Mouse (Mus musculus) limb, embryonic 15.5 days (tissue): ENCODE measurements around the gene Fam71e2. TPM values are rescaled to one million over a fixed set of nuclear protein-coding genes. Genes with fewer than 3 reads are reported as not detected.

ENCODE experiments used
- ATAC-seq: fragments of 200-750 bp; cut with Nextera tagmentation; 2 replicates; pipeline ENCODE4 v1.8.0; 2017; ENCODE audit warnings: low read depth, moderate TSS enrichment; ENCODE audit not compliant: insufficient number of reproducible peaks, low FRiP score, low TSS enrichment
- H3K27ac ChIP-seq: fragments of 300-500 bp; sonication (generic); 2 replicates; pipeline ENCODE4 v1.5.1; 2015; ENCODE audit warnings: moderate library complexity, mild to moderate bottlenecking, inconsistent platforms
- H3K27me3 ChIP-seq: fragments of 300-500 bp; sonication (generic); 2 replicates; pipeline ENCODE4 v1.6.1; 2015; ENCODE audit warnings: inconsistent platforms
- H3K36me3 ChIP-seq: fragments of 300-500 bp; sonication (generic); 2 replicates; pipeline ENCODE4 v1.6.1; 2015; ENCODE audit warnings: inconsistent platforms
- H3K4me1 ChIP-seq: fragments of 300-500 bp; sonication (generic); 2 replicates; pipeline ENCODE4 v1.6.1; 2015; ENCODE audit warnings: inconsistent platforms
- H3K4me2 ChIP-seq: fragments of 300-500 bp; sonication (generic); 2 replicates; pipeline ENCODE4 v1.6.1; 2015; ENCODE audit warnings: mild to moderate bottlenecking, inconsistent platforms
- H3K4me3 ChIP-seq: fragments of 300-500 bp; sonication (generic); 2 replicates; pipeline ENCODE4 v1.5.1; 2015; ENCODE audit warnings: mild to moderate bottlenecking, inconsistent platforms
- H3K9ac ChIP-seq: fragments of 300-500 bp; sonication (generic); 2 replicates; pipeline ENCODE4 v1.6.1; 2015; ENCODE audit warnings: inconsistent platforms
- H3K9me3 ChIP-seq: fragments of 300-500 bp; sonication (generic); 2 replicates; pipeline ENCODE4 v1.6.1; 2016; ENCODE audit warnings: inconsistent platforms
- WGBS: fragments of 180-500 bp; shearing (Covaris S2); methylation state at CpG from one replicate; pipeline ENCODE4 v1.1.7; 2015; 5-methylcytosine and 5-hydroxymethylcytosine counted together
- polyA plus RNA-seq: library from polyadenylated mRNA; unstranded; fragments of >200 nt; fragmentation: Nextera tagmentation; extraction: Ambion mirVana; gene quantifications from 2 replicates; pipeline ENCODE4 v1.2.1, GENCODE M21; 2015

The Fam71e2 gene
- polyA plus RNA-seq, 1 experiment from 2014 or later, result not detected

DNA sequence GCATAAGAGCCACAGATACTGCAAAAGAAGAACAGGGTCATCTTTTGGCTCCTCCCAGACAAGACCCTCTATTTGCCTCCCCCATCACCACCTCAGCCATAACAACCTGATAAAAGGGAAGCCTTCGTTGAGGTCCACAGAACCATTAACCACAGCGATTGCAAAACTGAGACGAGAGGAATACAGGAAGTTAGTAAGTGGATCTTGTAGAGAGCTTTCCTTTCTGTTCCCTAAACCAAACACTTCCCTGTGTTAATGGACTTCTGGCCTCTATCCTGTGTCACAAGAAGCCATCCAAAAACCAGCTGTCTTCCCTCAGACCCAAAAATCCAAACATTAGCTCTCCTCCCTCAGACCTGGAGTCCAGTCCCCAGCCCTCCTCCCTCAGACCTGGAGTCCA lies 46.7 kb downstream of the Fam71e2 start:
- Histone ChIP-seq H3K4me2 (no peak overlapping the region), H3K36me3 (no peaks in the 10 kb centered on the region), H3K4me3 (no peak overlapping the region), H3K9me3 (no peaks in the 10 kb centered on the region), H3K27me3 (no peaks in the 10 kb centered on the region), H3K4me1 (0 out of 2 replicates have a peak, but pooled peaks cover 5% of the 10 kb centered on the region), H3K27ac (no peak overlapping the region), H3K9ac (no peak overlapping the region)
- ATAC-seq, result no peak
- WGBS, result 56% methylated on average over 3 of the region's 3 CpGs

DNA sequence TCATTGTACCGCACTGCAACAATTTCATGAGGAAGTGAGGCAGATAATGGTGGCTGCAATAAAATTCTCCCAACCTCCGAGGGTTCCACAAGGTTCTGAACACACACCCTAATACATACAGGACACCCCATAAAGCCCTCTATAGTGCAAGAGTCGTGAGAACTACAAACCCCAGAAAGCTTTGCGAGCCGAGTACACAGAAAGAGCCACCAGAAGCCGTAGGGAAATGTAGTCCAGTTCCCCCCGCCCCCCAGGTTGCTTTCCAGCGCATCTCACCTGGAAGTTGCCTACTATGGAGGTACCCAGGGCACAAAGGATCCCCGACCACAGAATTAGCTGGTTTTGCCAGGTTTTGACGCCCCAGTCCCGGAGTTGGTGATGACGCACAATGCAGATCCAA lies 47.6 kb downstream of the Fam71e2 start:
- Histone ChIP-seq H3K9me3 (no peaks in the 10 kb centered on the region), H3K4me2 (peak overlapping the region; percentile 46), H3K4me3 (peak overlapping the region; percentile 30), H3K36me3 (no peaks in the 10 kb centered on the region), H3K27ac (no peak overlapping the region), H3K27me3 (no peaks in the 10 kb centered on the region), H3K9ac (0 out of 2 replicates have a peak overlapping the region, but pooled peaks have one; percentile 14), H3K4me1 (0 out of 2 replicates have a peak, but pooled peaks cover 5% of the 10 kb centered on the region)
- WGBS, result 33% methylated on average over 12 of the region's 12 CpGs
- ATAC-seq, result no peak

DNA sequence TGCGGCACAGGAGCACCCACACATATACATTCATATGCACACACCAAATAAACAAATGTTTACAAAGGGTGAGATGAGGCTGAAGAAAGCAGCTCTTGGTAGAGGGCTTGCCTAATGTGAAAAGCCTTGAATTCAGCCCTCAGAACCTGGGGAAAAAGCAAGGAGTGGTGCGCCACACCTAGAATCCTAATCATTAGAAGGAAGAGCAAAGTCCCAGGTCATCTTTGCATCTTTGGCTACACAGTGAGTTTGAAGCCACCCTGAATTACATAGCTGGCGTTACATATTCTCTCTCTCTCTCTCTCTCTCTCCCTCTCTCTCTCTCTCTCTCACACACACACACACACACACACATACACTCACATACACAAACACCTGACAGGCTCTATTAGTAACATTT lies 51.8 kb downstream of the Fam71e2 start:
- Histone ChIP-seq H3K36me3 (peaks cover 22% of the 10 kb centered on the region), H3K27ac (no peak overlapping the region), H3K4me2 (no peak overlapping the region), H3K4me3 (no peak overlapping the region), H3K4me1 (0 out of 2 replicates have a peak, but pooled peaks cover 5% of the 10 kb centered on the region), H3K27me3 (no peaks in the 10 kb centered on the region), H3K9ac (no peak overlapping the region), H3K9me3 (no peaks in the 10 kb centered on the region)
- no peak for ATAC-seq
- 92% methylated on average over 3 of the region's 3 CpGs for WGBS

GRCm38 (mm10) chr7:4716955-4717354 lies 54.1 kb downstream of the Fam71e2 start:
- ATAC-seq, result no peak
- Histone ChIP-seq H3K36me3 (peaks cover 44% of the 10 kb centered on the region), H3K4me3 (no peak overlapping the region)

GRCm38 (mm10) chr7:4712594-4712993 lies 58.5 kb downstream of the Fam71e2 start:
- no peak overlapping the region for H3K4me2 ChIP-seq
- no peak overlapping the region for H3K9ac ChIP-seq
- no peaks in the 10 kb centered on the region for H3K27me3 ChIP-seq
- no peaks in the 10 kb centered on the region for H3K4me1 ChIP-seq
- no peak for ATAC-seq
- H3K9me3 ChIP-seq, result no peaks in the 10 kb centered on the region
- no peak overlapping the region for H3K4me3 ChIP-seq
- no peak overlapping the region for H3K27ac ChIP-seq
- H3K36me3 ChIP-seq, result peaks cover 80% of the 10 kb centered on the region
- 87% methylated on average over 3 of the region's 3 CpGs for WGBS

More at GRCm38 (mm10) chr7:4716955-4717354, 54.1 kb downstream of the Fam71e2 start:
- H3K4me2 ChIP-seq, result no peak overlapping the region
- H3K27ac ChIP-seq, result no peak overlapping the region
- 67% methylated on average over 6 of the region's 6 CpGs for WGBS
- H3K27me3 ChIP-seq, result no peaks in the 10 kb centered on the region
- H3K9ac ChIP-seq, result no peak overlapping the region
- no peaks in the 10 kb centered on the region for H3K9me3 ChIP-seq
- no peaks in the 10 kb centered on the region for H3K4me1 ChIP-seq

DNA sequence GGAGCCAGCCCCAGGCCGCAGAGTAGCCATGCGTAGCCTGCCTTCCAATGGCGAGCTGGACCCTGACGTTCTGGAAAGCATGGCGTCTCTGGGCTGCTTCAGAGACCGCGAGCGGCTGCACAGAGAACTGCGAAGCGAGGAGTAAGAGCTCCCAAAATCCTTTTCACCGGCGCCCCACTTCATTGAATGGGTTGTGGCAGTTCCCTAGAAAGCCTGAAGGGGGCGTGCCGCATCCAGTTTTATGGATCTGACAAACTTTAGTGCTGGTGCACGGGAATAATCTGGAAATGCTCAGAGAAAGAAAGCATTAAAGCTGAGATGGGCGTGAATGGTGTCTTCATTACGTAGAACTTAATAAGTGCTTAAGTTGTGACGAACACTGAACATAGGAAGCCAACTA lies 66.0 kb downstream of the Fam71e2 start:
- Histone ChIP-seq H3K27ac (no peak overlapping the region), H3K9me3 (no peaks in the 10 kb centered on the region), H3K4me3 (no peak overlapping the region), H3K9ac (no peak overlapping the region), H3K4me1 (no peaks in the 10 kb centered on the region), H3K27me3 (no peaks in the 10 kb centered on the region), H3K4me2 (no peak overlapping the region), H3K36me3 (peaks cover 75% of the 10 kb centered on the region)
- ATAC-seq, result no peak
- whole genome bisulfite sequencing, result 47% methylated on average over 18 of the region's 18 CpGs

Other genes with a start within 250 kb of the Fam71e2 start
- gene Tnni3, start 247.1 kb downstream of the Fam71e2 start, polyA plus RNA-seq, result 4.7 and 5.2 TPM in 2 replicates
- gene Dnaaf3, start 238.8 kb downstream of the Fam71e2 start, polyA plus RNA-seq, result 1.8 and 3.0 TPM in 2 replicates
- 3.8 and 4.7 TPM in 2 replicates for gene Syt5, start 223.8 kb downstream of the Fam71e2 start, polyA plus RNA-seq
- not detected in 2 replicates for gene Ptprh, start 167.3 kb downstream of the Fam71e2 start, polyA plus RNA-seq
- 0.52 and 0.99 TPM in 2 replicates for gene Tmem86b, start 139.9 kb downstream of the Fam71e2 start, polyA plus RNA-seq
- 6.4 and 7.0 TPM in 2 replicates for gene Ppp6r1, start 112.3 kb downstream of the Fam71e2 start, polyA plus RNA-seq
- gene Hspbp1, start 86.2 kb downstream of the Fam71e2 start, polyA plus RNA-seq, result 81.3 and 85.8 TPM in 2 replicates
- gene Brsk1, start 80.7 kb downstream of the Fam71e2 start, polyA plus RNA-seq, result 1.00 and 1.2 TPM in 2 replicates
- 0.22 and 0.29 TPM in 2 replicates for gene Tmem150b, start 46.1 kb downstream of the Fam71e2 start, polyA plus RNA-seq
- gene Kmt5c, start 31.2 kb downstream of the Fam71e2 start, polyA plus RNA-seq, result 46.2 and 50.0 TPM in 2 replicates
- 44.4 and 51.0 TPM in 2 replicates for gene Cox6b2, start 18.2 kb downstream of the Fam71e2 start, polyA plus RNA-seq
- gene Il11, start 11.6 kb upstream of the Fam71e2 start, polyA plus RNA-seq, result 0.49 and 0.63 TPM in 2 replicates
- 0.38 and 0.68 TPM in 2 replicates for gene Tmem190, start 11.6 kb upstream of the Fam71e2 start, polyA plus RNA-seq
- 14.1 and 15.7 TPM in 2 replicates for gene Tmem238, start 18.4 kb upstream of the Fam71e2 start, polyA plus RNA-seq
- 298 and 362 TPM in 2 replicates for gene Rpl28, start 21.6 kb upstream of the Fam71e2 start, polyA plus RNA-seq
- 270 and 282 TPM in 2 replicates for gene Ube2s, start 41.3 kb upstream of the Fam71e2 start, polyA plus RNA-seq
- 0.32 and 0.46 TPM in 2 replicates for gene Shisa7, start 73.4 kb upstream of the Fam71e2 start, polyA plus RNA-seq
- 12.7 and 12.9 TPM in 2 replicates for gene Isoc2b, start 99.0 kb upstream of the Fam71e2 start, polyA plus RNA-seq
- gene Isoc2a, start 105.9 kb upstream of the Fam71e2 start, polyA plus RNA-seq, result 0.86 and 1.0 TPM in 2 replicates
- 0.17 TPM in 1 of 2 replicates, not detected in the other for gene Gm36210, start 135.2 kb upstream of the Fam71e2 start, polyA plus RNA-seq
- 3.4 TPM in 2 replicates for gene Zfp628, start 143.9 kb upstream of the Fam71e2 start, polyA plus RNA-seq
- gene Nat14, start 150.7 kb upstream of the Fam71e2 start, polyA plus RNA-seq, result 2.5 and 3.7 TPM in 2 replicates
- 15.6 and 21.9 TPM in 2 replicates for gene Ssc5d, start 154.5 kb upstream of the Fam71e2 start, polyA plus RNA-seq
- 0.73 and 0.74 TPM in 2 replicates for gene Sbk2, start 193.1 kb upstream of the Fam71e2 start, polyA plus RNA-seq
- not detected in 2 replicates for gene Sbk3, start 199.9 kb upstream of the Fam71e2 start, polyA plus RNA-seq
- 25.4 and 29.1 TPM in 2 replicates for gene Zfp579, start 224.9 kb upstream of the Fam71e2 start, polyA plus RNA-seq
- 14.5 and 15.0 TPM in 2 replicates for gene Zfp524, start 243.1 kb upstream of the Fam71e2 start, polyA plus RNA-seq
- 37.7 and 38.6 TPM in 2 replicates for gene Fiz1, start 243.4 kb upstream of the Fam71e2 start, polyA plus RNA-seq
- 1.7 TPM in 1 of 2 replicates, not detected in the other for gene Gm44973, start 244.2 kb upstream of the Fam71e2 start, polyA plus RNA-seq
- gene Zfp865, start 249.1 kb upstream of the Fam71e2 start, polyA plus RNA-seq, result 4.9 and 6.3 TPM in 2 replicates
- 31.0 and 37.3 TPM in 2 replicates for gene Ccdc106, start 249.3 kb upstream of the Fam71e2 start, polyA plus RNA-seq